Mouse (Mus musculus) CH12.LX (cell line): Measurements from ENCODE around the gene Iscu. TPM values are rescaled to one million over a fixed set of nuclear protein-coding genes. Genes with fewer than 3 reads are reported as not detected.

ENCODE experiments used
- DNase-seq: peaks from one replicate; pipeline ENCODE4 v3.0.0-alpha.2; 2013; ENCODE audit errors: extremely low read depth
- H3K27ac ChIP-seq: 2 replicates; pipeline ENCODE4 v1.5.1; 2012; ENCODE audit warnings: low read depth, mild to moderate bottlenecking, control low read depth, moderate library complexity; ENCODE audit not compliant: insufficient read depth
- H3K27me3 ChIP-seq: replicated peaks from 2 replicates; pipeline ENCODE3; 2012; ENCODE audit warnings: inconsistent platforms
- H3K36me3 ChIP-seq, 2 experiments: replicated peaks in 1 of 2; 2 replicates each; pipeline versions ENCODE3 to v1.6.1; 2012; ENCODE audit warnings: inconsistent platforms in 1 of 2, low read length in 1 of 2, mild to moderate bottlenecking in 1 of 2, mixed read lengths in 1 of 2, moderate library complexity in 1 of 2; ENCODE audit not compliant: control insufficient read depth in 1 of 2, insufficient read depth in 1 of 2
- H3K4me1 ChIP-seq, 2 experiments: 2 replicates each; pipeline ENCODE4 v1.6.1; 2012; ENCODE audit warnings: inconsistent platforms in 1 of 2, moderate library complexity in 1 of 2; ENCODE audit not compliant: insufficient read depth in 2 of 2, control insufficient read depth in 1 of 2
- H3K4me2 ChIP-seq: 2 replicates; pipeline ENCODE4 v1.6.1; 2012; ENCODE audit warnings: low read depth, mild to moderate bottlenecking, control low read depth; ENCODE audit not compliant: poor library complexity, insufficient read depth, severe bottlenecking
- H3K4me3 ChIP-seq, 3 experiments: fragments of 150-350 bp in 1 of 3; sonication (generic) in 1 of 3; replicated peaks in 1 of 3; 2 replicates each; pipeline versions ENCODE3 to v1.5.1; 2011 to 2012; ENCODE audit warnings: low read depth in 2 of 3, low read length in 2 of 3, mild to moderate bottlenecking in 2 of 3, moderate library complexity in 2 of 3, control low read depth in 1 of 3, improper control_type of control experiment in 1 of 3, inconsistent platforms in 1 of 3, mixed read lengths in 1 of 3; ENCODE audit not compliant: poor library complexity in 1 of 3
- H3K79me2 ChIP-seq: replicated peaks from 2 replicates; pipeline ENCODE4 v1.6.1; 2012; ENCODE audit warnings: mild to moderate bottlenecking, moderate library complexity; ENCODE audit not compliant: control insufficient read depth, poor library complexity, insufficient read depth, severe bottlenecking; ENCODE audit errors: extremely low read depth
- H3K9ac ChIP-seq: 2 replicates; pipeline ENCODE4 v1.6.1; 2012; ENCODE audit warnings: low read depth, mild to moderate bottlenecking, control low read depth, moderate library complexity; ENCODE audit not compliant: insufficient read depth
- H3K9me3 ChIP-seq: replicated peaks from 2 replicates; pipeline ENCODE3; 2012; ENCODE audit warnings: low read length, inconsistent platforms, mixed read lengths
- BHLHE40 ChIP-seq: IDR thresholded peaks from 2 replicates; pipeline ENCODE4 v1.6.1; 2011; ENCODE audit warnings: mild to moderate bottlenecking, low read depth, low read length, improper control_type of control experiment
- CHD1 ChIP-seq: IDR thresholded peaks from 2 replicates; pipeline ENCODE4 v1.6.1; 2012; ENCODE audit warnings: low read depth, low read length, improper control_type of control experiment, inconsistent platforms
- CHD2 ChIP-seq: IDR thresholded peaks from 2 replicates; pipeline ENCODE4 v1.6.1; 2011; ENCODE audit warnings: low read length, improper control_type of control experiment
- E2F4 ChIP-seq: IDR thresholded peaks from 2 replicates; pipeline ENCODE4 v1.6.1; 2011; ENCODE audit warnings: low read depth, low read length, improper control_type of control experiment; ENCODE audit not compliant: insufficient replicate concordance
- ELF1 ChIP-seq: IDR thresholded peaks from 2 replicates; pipeline ENCODE4 v1.6.1; 2014; ENCODE audit warnings: low read depth, mild to moderate bottlenecking, inconsistent platforms, low read length, improper control_type of control experiment
- EP300 ChIP-seq: IDR thresholded peaks from 2 replicates; pipeline ENCODE4 v1.6.1; 2011; ENCODE audit warnings: low read length, improper control_type of control experiment
- ETS1 ChIP-seq: conservative IDR thresholded peaks from 2 replicates; pipeline ENCODE4 v1.6.1; 2012; ENCODE audit warnings: low read depth, mild to moderate bottlenecking, inconsistent platforms, low read length, improper control_type of control experiment, moderate library complexity
- GABPA ChIP-seq: IDR thresholded peaks from 2 replicates; pipeline ENCODE4 v1.6.1; 2012; ENCODE audit warnings: low read depth, low read length, improper control_type of control experiment, inconsistent platforms; ENCODE audit not compliant: insufficient replicate concordance
- IRF4 ChIP-seq: IDR thresholded peaks from 2 replicates; pipeline ENCODE4 v1.6.1; 2014; ENCODE audit warnings: low read depth, mild to moderate bottlenecking, inconsistent platforms, low read length, improper control_type of control experiment
- JUN ChIP-seq: IDR thresholded peaks from 2 replicates; pipeline ENCODE4 v1.6.1; 2011; ENCODE audit warnings: low read depth, mild to moderate bottlenecking, low read length, improper control_type of control experiment, moderate library complexity; ENCODE audit not compliant: insufficient read depth
- JUND ChIP-seq: conservative IDR thresholded peaks from 2 replicates; pipeline ENCODE4 v1.6.1; 2011; ENCODE audit warnings: low read depth, low read length, improper control_type of control experiment
- KAT2A ChIP-seq: IDR thresholded peaks from 2 replicates; pipeline ENCODE4 v1.6.1; 2012; ENCODE audit warnings: low read length, improper control_type of control experiment, inconsistent platforms; ENCODE audit not compliant: insufficient replicate concordance
- MAFK ChIP-seq: IDR thresholded peaks from 2 replicates; pipeline ENCODE4 v1.6.1; 2011; ENCODE audit warnings: low read length, improper control_type of control experiment; ENCODE audit not compliant: insufficient replicate concordance
- MAX ChIP-seq: IDR thresholded peaks from 2 replicates; pipeline ENCODE4 v1.6.1; 2011; ENCODE audit warnings: low read length, improper control_type of control experiment
- MAZ ChIP-seq: IDR thresholded peaks from 2 replicates; pipeline ENCODE4 v1.6.1; 2012; ENCODE audit warnings: low read depth, mild to moderate bottlenecking, inconsistent platforms, low read length, improper control_type of control experiment, moderate library complexity
- MEF2A ChIP-seq: IDR thresholded peaks from 2 replicates; pipeline ENCODE4 v1.6.1; 2014; ENCODE audit warnings: low read depth, mild to moderate bottlenecking, inconsistent platforms, low read length, improper control_type of control experiment, borderline replicate concordance
- MYC ChIP-seq: IDR thresholded peaks from 2 replicates; pipeline ENCODE4 v1.6.1; 2011; ENCODE audit warnings: low read depth, mild to moderate bottlenecking, improper control_type of control experiment, low read length
- NELFE ChIP-seq: IDR thresholded peaks from 2 replicates; pipeline ENCODE4 v1.6.1; 2011; ENCODE audit warnings: low read depth, low read length, improper control_type of control experiment
- PAX5 ChIP-seq: IDR thresholded peaks from 2 replicates; pipeline ENCODE4 v1.6.1; 2012; ENCODE audit warnings: low read length, inconsistent platforms, mixed read lengths
- POLR2A ChIP-seq: IDR thresholded peaks from 2 replicates; pipeline ENCODE4 v1.6.1; 2011; ENCODE audit warnings: low read depth, mild to moderate bottlenecking, improper control_type of control experiment, low read length
- POLR2AphosphoS2 ChIP-seq: IDR thresholded peaks from 2 replicates; pipeline ENCODE4 v1.6.1; 2011; ENCODE audit warnings: low read depth, low read length, improper control_type of control experiment
- RAD21 ChIP-seq: IDR thresholded peaks from 2 replicates; pipeline ENCODE4 v1.6.1; 2011; ENCODE audit warnings: low read depth, mild to moderate bottlenecking, low read length, improper control_type of control experiment, moderate library complexity
- RCOR1 ChIP-seq: conservative IDR thresholded peaks from 2 replicates; pipeline ENCODE4 v1.6.1; 2012; ENCODE audit warnings: low read depth, mild to moderate bottlenecking, inconsistent platforms, low read length, improper control_type of control experiment
- SIN3A ChIP-seq: IDR thresholded peaks from 2 replicates; pipeline ENCODE4 v1.6.1; 2012; ENCODE audit warnings: low read length, improper control_type of control experiment, inconsistent platforms
- SMC3 ChIP-seq: IDR thresholded peaks from 2 replicates; pipeline ENCODE4 v1.6.1; 2011; ENCODE audit warnings: low read depth, low read length, improper control_type of control experiment
- TBP ChIP-seq: conservative IDR thresholded peaks from 2 replicates; pipeline ENCODE4 v1.6.1; 2011; ENCODE audit warnings: low read depth, low read length, improper control_type of control experiment
- TCF12 ChIP-seq: IDR thresholded peaks from 2 replicates; pipeline ENCODE4 v1.6.1; 2014; ENCODE audit warnings: low read depth, mild to moderate bottlenecking, inconsistent platforms, low read length, improper control_type of control experiment
- USF1 ChIP-seq: IDR thresholded peaks from 2 replicates; pipeline ENCODE4 v1.6.1; 2014; ENCODE audit warnings: low read depth, mild to moderate bottlenecking, inconsistent platforms, low read length, improper control_type of control experiment
- ZKSCAN1 ChIP-seq: IDR thresholded peaks from 2 replicates; pipeline ENCODE4 v1.6.1; 2012; ENCODE audit warnings: low read depth, inconsistent platforms, low read length, improper control_type of control experiment, borderline replicate concordance
- ZMIZ1 ChIP-seq: IDR thresholded peaks from 2 replicates; pipeline ENCODE4 v1.6.1; 2012; ENCODE audit warnings: low read depth, mild to moderate bottlenecking, inconsistent platforms, low read length, improper control_type of control experiment
- dilution Hi-C: fragments of 300-500 bp; cut with MboI; formaldehyde crosslinking; loops from 2 replicates; pipeline ENCODE4 v1.14.3; 2020; ENCODE audit warnings: low sequenced_read_pairs; ENCODE audit not compliant: extremely low pct_unique_long_range_greater_than_20kb, extremely low pct_ligation_motif_present
- in situ Hi-C: fragments of 300-500 bp; cut with MboI; formaldehyde crosslinking; loops from 3 replicates; pipeline ENCODE4 v1.14.3; 2019; ENCODE audit warnings: low sequenced_read_pairs, low pct_ligation_motif_present, low pct_unique_long_range_greater_than_20kb, mixed read lengths
- polyA plus RNA-seq: library from polyadenylated mRNA; unstranded; fragments of >175 nt; gene quantifications from 2 replicates; pipeline ENCODE4 v1.2.1, GENCODE M21; 2012; ENCODE audit warnings: low read depth; ENCODE audit not compliant: insufficient read length
- total RNA-seq, 2 experiments: library from RNA; depleted of rRNA; stranded (reverse); fragments of 300-350 nt in 1 of 2; fragments of >200 nt in 1 of 2; gene quantifications; 2 replicates each; pipeline ENCODE4 v1.2.3; 2012 to 2014

Iscu gene
- total and polyA plus RNA-seq, 3 experiments: 72.1 to 86.7 (median 79.3) TPM

DNA sequence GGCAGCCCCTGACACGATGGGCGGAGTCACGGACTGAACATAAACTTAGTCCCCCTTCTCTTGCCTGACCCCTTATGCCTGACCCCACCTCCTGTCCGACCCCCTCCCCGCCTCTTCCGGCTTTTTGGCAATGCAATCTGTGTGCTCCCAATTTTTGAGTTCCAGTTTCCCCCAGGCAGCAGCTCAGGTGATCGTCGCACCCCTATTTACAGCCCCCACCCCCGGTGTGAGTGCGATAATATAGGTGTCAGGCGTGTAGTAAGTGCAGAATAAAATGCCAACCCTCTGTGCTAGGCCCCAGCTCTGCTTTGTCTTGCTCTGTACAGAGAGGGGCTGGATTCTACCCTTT is 42.5 kb downstream of the Iscu start:
- TF ChIP-seq USF1 (no peak), ELF1 (peak; percentile 71), BHLHE40 (no peak), CHD1 (0 out of 2 replicates have a peak, but pooled peaks have one; percentile 17), POLR2A (peak; percentile 35; the same call in 1 of the 2 replicates)
- in situ Hi-C loops: loop anchor here (10.0 kb wide), 1 partner anchor 450 kb away; no protein-coding TSS in a partner anchor

DNA sequence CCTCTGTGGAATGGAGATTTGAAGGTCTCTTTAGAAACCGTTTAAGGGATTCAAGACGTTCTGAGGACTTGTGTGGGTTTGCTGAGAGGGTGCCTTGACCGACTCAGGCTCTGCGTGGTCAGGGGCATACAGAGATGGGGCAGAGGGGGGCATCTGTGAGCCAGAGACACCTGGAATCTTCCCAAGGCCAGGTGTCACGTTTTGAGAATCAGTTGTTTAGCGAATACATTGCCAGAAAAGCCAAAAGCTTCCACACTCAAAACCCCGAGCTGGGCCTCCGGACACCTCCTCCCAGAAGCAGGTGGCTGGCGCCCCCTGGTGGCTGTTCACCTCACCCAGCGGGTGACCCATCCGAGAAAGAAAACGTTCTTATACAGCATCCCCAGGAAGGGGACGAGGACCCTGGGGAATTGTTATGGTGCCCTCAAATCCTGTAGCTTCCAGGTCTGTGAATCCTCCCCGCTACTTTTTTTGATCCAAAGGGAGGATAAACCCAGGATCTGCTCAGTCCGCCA is 43.1 kb downstream of the Iscu start:
- in situ Hi-C loops (loop anchor here (10.0 kb wide), 1 partner anchor 451 kb away; no protein-coding TSS in a partner anchor), dilution Hi-C loops (no loop called here)
- Histone ChIP-seq H3K79me2 (no peaks in the 10 kb centered on the region), H3K27ac (peak overlapping the region; percentile 82), H3K9me3 (peaks cover 12% of the 10 kb centered on the region), H3K27me3 (no peaks in the 10 kb centered on the region), H3K4me3 (peak overlapping the region; percentile 5 to 41 (median 21)), H3K4me1 (peaks cover 9 to 36% of the 10 kb centered on the region in 2 experiments; a peak in 3 of 4 replicates), H3K36me3 (peaks cover 6 to 22% of the 10 kb centered on the region in 2 experiments), H3K4me2 (peak overlapping the region; percentile 67), H3K9ac (peak overlapping the region; percentile 38)
- DNase-seq: peak; percentile 88
- no peak for TF ChIP-seq E2F4
- TF ChIP-seq KAT2A: no peak
- TF ChIP-seq MEF2A: 0 out of 2 replicates have a peak, but pooled peaks have one; percentile 36
- no peak for TF ChIP-seq GABPA
- no peak for TF ChIP-seq USF1
- TF ChIP-seq PAX5: no peak
- TF ChIP-seq ZKSCAN1: no peak
- TF ChIP-seq RCOR1: no peak
- no peak for TF ChIP-seq TBP
- peak; percentile 47; the same call in 1 of the 2 replicates for TF ChIP-seq TCF12
- peak; percentile 69; the same call in 1 of the 2 replicates for TF ChIP-seq MYC
- TF ChIP-seq CHD1: 0 out of 2 replicates have a peak, but pooled peaks have one; percentile 6
- TF ChIP-seq MAZ: peak; percentile 37; the same call in 1 of the 2 replicates
- TF ChIP-seq EP300: peak; percentile 28; the same call in 1 of the 2 replicates
- no peak for TF ChIP-seq ZMIZ1
- TF ChIP-seq ETS1: peak; percentile 23; the same call in 1 of the 2 replicates
- peak; percentile 36; the same call in 1 of the 2 replicates for TF ChIP-seq POLR2A
- no peak for TF ChIP-seq POLR2AphosphoS2
- TF ChIP-seq JUND: 0 out of 2 replicates have a peak, but pooled peaks have one; percentile 14
- peak; percentile 90 for TF ChIP-seq BHLHE40
- TF ChIP-seq CHD2: no peak
- no peak for TF ChIP-seq JUN
- no peak for TF ChIP-seq MAX
- TF ChIP-seq ELF1: peak; percentile 37; the same call in 1 of the 2 replicates
- TF ChIP-seq SMC3: peak; percentile 94
- TF ChIP-seq RAD21: peak; percentile 90
- TF ChIP-seq SIN3A: peak; percentile 80; the same call in 1 of the 2 replicates
- TF ChIP-seq MAFK: no peak
- peak; percentile 59 for TF ChIP-seq IRF4
- TF ChIP-seq NELFE: peak; percentile 49; the same call in 1 of the 2 replicates

More for the DNA sequence above, 42.5 kb downstream of the Iscu start:
- Histone ChIP-seq H3K79me2 (no peaks in the 10 kb centered on the region), H3K27ac (peak overlapping the region; percentile 82), H3K4me1 (peaks cover 9 to 36% of the 10 kb centered on the region in 2 experiments; a peak in 3 of 4 replicates), H3K4me2 (peak overlapping the region; percentile 67), H3K27me3 (no peaks in the 10 kb centered on the region), H3K9me3 (peaks cover 12% of the 10 kb centered on the region), H3K4me3 (peak overlapping the region in 2 of 3 experiments; percentile 21 to 41), H3K9ac (peak overlapping the region; percentile 38), H3K36me3 (peaks cover 6 to 20% of the 10 kb centered on the region in 2 experiments)
- dilution Hi-C loops: no loop called here
- no peak for DNase-seq
